Mouse (Mus musculus) lung, adult 2 months (tissue): ENCODE results near the gene Eif3b.

Experiments used
- CTCF ChIP-seq: fragments of 200-500 bp; IDR thresholded peaks from 2 replicates; pipeline ENCODE4 v1.5.1; 2011; ENCODE audit warnings: mild to moderate bottlenecking, low read length, control low read depth; ENCODE audit not compliant: insufficient read depth
- POLR2A ChIP-seq: fragments of 200-500 bp; IDR thresholded peaks from 2 replicates; pipeline ENCODE4 v1.6.1; 2011; ENCODE audit warnings: low read depth, mild to moderate bottlenecking, control low read depth, low read length, borderline replicate concordance; ENCODE audit errors: extremely low read depth

DNA sequence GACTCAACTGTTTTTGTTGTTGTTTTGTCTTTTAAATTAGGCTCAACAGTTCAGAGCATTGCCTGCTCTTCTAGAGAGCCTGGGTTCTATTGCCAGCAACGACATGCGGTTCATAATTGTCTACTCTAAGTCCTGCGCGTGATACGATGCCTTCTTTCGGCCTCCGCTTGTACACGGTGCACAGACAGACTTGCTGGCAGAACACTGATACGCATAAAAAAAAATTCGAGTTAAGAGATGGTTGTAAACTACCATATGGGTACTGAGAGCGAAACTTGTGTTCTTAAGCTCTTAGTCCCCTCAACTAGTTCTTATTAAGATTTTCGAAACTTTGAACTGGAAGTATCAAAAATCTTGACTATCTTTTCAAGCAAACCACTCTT is 1.0 kb upstream of the Eif3b start:
- TF ChIP-seq CTCF, result no peak
- no peak for TF ChIP-seq POLR2A
